In genomic region chr5:92773821-92774220, GRCm38 (mm10) we compare ENCODE assay signal across 24 mouse cellular contexts.
DNase-seq lines count a peak whose midpoint lies in the region; ATAC-seq lines count a peak whose summit lies in the region.
"Had no signal": no experiment of that assay in that cellular context is flagged by ENCODE, and none has a peak within 500 bp of the region (broad histone marks: within the 10 kb centered on the region; RNA-seq: fewer than 3 reads in every experiment).

No protein-coding gene starts in this region.

- 0 out of 2 replicates have a peak, but pooled peaks cover 2% of the 10 kb centered on the region for H3K9me3 ChIP-seq in heart, embryonic 10.5 days
- peaks cover 4% of the 10 kb centered on the region; the same call in 1 of the 2 replicates for H3K9me3 ChIP-seq in lung, embryonic 16.5 days (ENCODE audit: control insufficient read depth, low read length)
- H3K9me3 ChIP-seq: limb, embryonic 10.5 days; neural tube, embryonic 13.5 days had no signal

- no peak for DNase-seq in heart, embryonic 10.5 days (ENCODE audit: low spot score)
- no peak for DNase-seq in heart, adult 8-10 months (ENCODE audit: low spot score)
- no peak for DNase-seq in lung, postnatal 14 days
- peak; percentile 66 for DNase-seq in lung, postnatal 36 days
- DNase-seq in adrenal gland, adult 18-20 months (ENCODE audit: low spot score in 2 of 2) = no peak
- no peak for DNase-seq in cerebellum, postnatal 4 days (ENCODE audit: low spot score in 2 of 2)
- DNase-seq: adrenal gland, postnatal 14 days; cerebellum, adult 9-10 months; gastrocnemius, postnatal 10 days; kidney, adult 18-20 months; kidney, postnatal 10 days; liver; thymus, adult 18-20 months; thymus, postnatal 36 days had no signal

- WGBS in heart, embryonic 10.5 days = 27% methylated on average over 3 of the region's 3 CpGs
- 18% methylated on average over 3 of the region's 3 CpGs for WGBS in lung, embryonic 16.5 days

- H3K4me1 ChIP-seq in heart, embryonic 10.5 days = peaks cover 12% of the 10 kb centered on the region
- peaks cover 7% of the 10 kb centered on the region for H3K4me1 ChIP-seq in lung, embryonic 16.5 days (replicated peaks; ENCODE audit: control insufficient read depth, insufficient read depth, low read length)
- H3K4me1 ChIP-seq: embryonic facial prominence, embryonic 10.5 days; hindbrain, embryonic 12.5 days; limb, embryonic 10.5 days; neural tube, embryonic 13.5 days had no signal

- no peak overlapping the region for H3K9ac ChIP-seq in lung, embryonic 16.5 days (ENCODE audit: low read length)
- H3K9ac ChIP-seq: hindbrain, embryonic 12.5 days; neural tube, embryonic 13.5 days had no signal

- peak; percentile 56; the same call in 1 of the 2 replicates for ATAC-seq in lung, embryonic 16.5 days (ENCODE audit: low read depth)
- ATAC-seq: forebrain, embryonic 16.5 days; midbrain, embryonic 16.5 days had no signal

- H3K27ac ChIP-seq in heart, embryonic 10.5 days = peak overlapping the region; percentile 57
- H3K27ac ChIP-seq in lung, embryonic 16.5 days (ENCODE audit: low read length) = peak overlapping the region; percentile 53
- H3K27ac ChIP-seq: embryonic facial prominence, embryonic 10.5 days; forebrain, embryonic 10.5 days; hindbrain, embryonic 12.5 days; limb, embryonic 10.5 days; midbrain, embryonic 10.5 days; neural tube, embryonic 13.5 days had no signal

- H3K4me3 ChIP-seq in heart, embryonic 10.5 days = no peak overlapping the region
- H3K4me3 ChIP-seq in lung, embryonic 16.5 days (ENCODE audit: low read length) = no peak overlapping the region
- H3K4me3 ChIP-seq: embryonic facial prominence, embryonic 10.5 days; forebrain, embryonic 10.5 days; hindbrain, embryonic 12.5 days; limb, embryonic 10.5 days; midbrain, embryonic 10.5 days; myocyte; neural tube, embryonic 13.5 days had no signal

- H3K4me2 ChIP-seq in lung, embryonic 16.5 days (ENCODE audit: low read depth, low read length) = no peak overlapping the region
- H3K4me2 ChIP-seq: hindbrain, embryonic 12.5 days; neural tube, embryonic 13.5 days had no signal

- H3K27me3 ChIP-seq in heart, embryonic 10.5 days (ENCODE audit: insufficient read depth, poor library complexity, severe bottlenecking) = no peaks in the 10 kb centered on the region
- no peaks in the 10 kb centered on the region for H3K27me3 ChIP-seq in lung, embryonic 16.5 days (ENCODE audit: control insufficient read depth, insufficient read depth, low read depth, low read length)
- H3K27me3 ChIP-seq: hindbrain, embryonic 12.5 days; neural tube, embryonic 13.5 days had no signal

- H3K36me3 ChIP-seq in heart, embryonic 10.5 days = no peaks in the 10 kb centered on the region
- H3K36me3 ChIP-seq in lung, embryonic 16.5 days (ENCODE audit: control insufficient read depth, insufficient read depth, low read length) = no peaks in the 10 kb centered on the region
- H3K36me3 ChIP-seq: embryonic facial prominence, embryonic 10.5 days; hindbrain, embryonic 12.5 days; limb, embryonic 10.5 days; neural tube, embryonic 13.5 days had no signal
